Mouse (Mus musculus) cerebellum, adult 8-10 months (tissue): ENCODE results near the gene Nfe2l1.

Experiments used
- DNase-seq: peaks from one replicate; pipeline ENCODE4 v3.0.0; 2022

The Nfe2l1 gene

GRCm38 (mm10) chr11:96843627-96844026 lies 13.9 kb upstream of the Nfe2l1 start:
- no peak for DNase-seq

- DNase-seq, result no peak
Measured at GRCm38 (mm10) chr11:96840290-96840689, 10.5 kb upstream of the Nfe2l1 start.

DNA sequence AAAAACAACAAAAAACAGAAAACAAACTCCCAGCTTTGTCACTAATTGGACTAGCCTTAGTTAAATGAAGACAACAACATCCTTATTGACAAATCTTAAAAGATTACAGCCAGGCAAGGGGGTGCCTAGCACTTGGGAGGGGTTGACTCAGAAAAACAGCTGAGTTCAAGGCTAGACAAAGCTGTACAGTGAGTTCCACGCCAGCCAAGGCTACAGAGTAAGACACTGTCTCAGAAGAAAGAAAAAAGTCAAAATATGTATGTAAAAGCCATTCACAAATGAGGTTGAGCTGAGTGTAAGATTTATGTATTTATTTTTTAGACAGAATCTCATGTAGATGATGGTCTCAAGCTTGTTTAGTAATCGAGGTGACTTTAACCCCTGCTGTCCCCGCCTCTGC lies 10.1 kb upstream of the Nfe2l1 start:
- DNase-seq, result no peak

GRCm38 (mm10) chr11:96839428-96839827 lies 9.7 kb upstream of the Nfe2l1 start:
- DNase-seq, result no peak

- DNase-seq, result no peak
Measured at GRCm38 (mm10) chr11:96838341-96838740, 8.6 kb upstream of the Nfe2l1 start.

DNA sequence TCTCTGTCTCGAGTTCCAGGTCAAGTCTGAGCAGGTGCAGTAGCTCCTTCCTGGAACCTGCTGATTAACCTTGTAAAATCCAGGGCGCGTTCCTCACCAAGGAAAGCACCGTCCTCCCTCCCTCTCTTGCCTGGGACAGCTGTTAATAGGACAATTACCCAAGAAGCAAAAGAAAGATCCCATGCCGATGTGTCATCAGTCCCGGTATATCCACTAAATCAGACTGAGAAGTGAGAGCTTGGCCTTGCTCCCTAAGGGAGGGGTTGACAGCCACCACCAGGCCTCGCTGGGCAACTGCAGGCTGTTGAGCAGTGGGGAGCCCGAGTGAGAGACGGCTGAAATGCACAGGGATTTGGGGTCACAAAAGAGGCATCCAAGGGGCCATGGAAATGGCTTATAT lies 7.5 kb upstream of the Nfe2l1 start:
- no peak for DNase-seq

DNA sequence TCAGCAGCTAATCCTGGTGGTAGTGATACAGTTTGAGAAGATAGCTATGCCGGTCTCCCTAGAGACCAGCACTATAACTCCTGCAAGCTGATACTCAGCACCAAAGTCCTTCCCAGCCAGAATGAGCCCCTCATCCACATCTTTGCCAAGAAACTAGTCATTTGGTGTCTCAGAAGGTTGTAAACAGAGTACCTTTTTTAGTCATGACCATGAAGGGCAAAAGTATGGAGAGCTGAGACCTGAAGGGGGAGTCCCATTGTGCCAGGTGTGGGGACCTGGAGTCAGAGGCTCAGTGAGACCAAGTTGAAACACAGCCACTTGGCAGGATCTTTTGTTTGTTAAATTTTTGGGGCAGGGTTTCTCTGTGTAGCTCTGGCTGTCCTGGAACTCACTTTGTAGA lies 4.4 kb upstream of the Nfe2l1 start:
- DNase-seq, result no peak

GRCm38 (mm10) chr11:96832973-96833372 lies 3.2 kb upstream of the Nfe2l1 start:
- no peak for DNase-seq

GRCm38 (mm10) chr11:96832541-96832940 lies 2.8 kb upstream of the Nfe2l1 start:
- no peak for DNase-seq

GRCm38 (mm10) chr11:96831516-96831915 lies 1.7 kb upstream of the Nfe2l1 start:
- DNase-seq, result no peak

DNA sequence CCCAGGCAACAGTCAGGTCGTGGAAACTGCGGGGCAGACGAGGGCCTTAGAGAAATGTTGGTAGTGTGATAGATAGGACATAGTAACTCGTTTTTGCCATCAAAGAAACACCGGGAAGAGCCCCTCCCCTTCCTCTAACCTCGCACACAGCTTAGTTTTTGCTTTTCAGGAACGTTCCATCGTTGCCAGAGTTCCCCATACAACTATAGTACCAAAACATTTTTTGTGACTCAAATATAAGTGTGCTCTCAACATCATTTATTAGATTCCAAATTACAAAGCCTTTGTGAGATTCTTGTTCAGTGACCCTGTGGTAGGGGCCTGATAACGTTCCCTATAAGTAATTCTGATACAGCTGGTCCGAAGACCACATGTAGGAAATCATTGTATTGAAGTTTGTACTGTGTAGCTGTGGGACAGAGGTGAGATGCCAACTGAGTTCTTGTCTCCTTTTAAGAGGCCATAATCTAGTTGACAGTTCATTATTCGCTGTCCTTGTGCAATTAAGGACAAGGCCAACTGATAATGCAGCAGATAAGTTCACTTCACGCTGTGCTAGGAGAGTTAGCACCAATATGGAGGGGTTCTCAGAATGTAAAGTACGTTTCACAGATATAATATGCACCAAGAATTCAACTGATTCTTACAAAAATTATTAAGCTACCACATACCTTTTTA lies 910 bp upstream of the Nfe2l1 start:
- DNase-seq, result no peak

GRCm38 (mm10) chr11:96829403-96829812 lies 360 bp downstream of the Nfe2l1 start:
- no peak for DNase-seq

DNA sequence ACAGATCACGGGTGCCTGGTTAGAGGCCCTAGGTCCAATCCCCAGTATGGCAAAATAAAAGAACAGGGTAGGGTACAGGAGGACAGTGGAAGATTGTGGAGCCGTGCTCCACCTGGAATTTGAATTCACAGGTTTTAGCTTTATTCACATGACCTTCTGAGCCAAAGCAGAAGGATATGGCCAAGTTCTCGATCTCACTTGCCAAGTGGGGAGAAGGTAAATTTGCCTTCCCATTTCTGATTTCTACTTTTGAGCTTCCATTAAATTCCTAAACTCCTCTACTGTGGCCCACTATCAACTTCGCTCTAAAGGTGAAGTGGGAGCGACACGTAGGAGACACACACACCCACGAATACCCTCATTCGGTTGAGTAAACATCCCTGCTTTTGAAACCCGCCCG lies 887 bp downstream of the Nfe2l1 start:
- DNase-seq, result no peak

DNA sequence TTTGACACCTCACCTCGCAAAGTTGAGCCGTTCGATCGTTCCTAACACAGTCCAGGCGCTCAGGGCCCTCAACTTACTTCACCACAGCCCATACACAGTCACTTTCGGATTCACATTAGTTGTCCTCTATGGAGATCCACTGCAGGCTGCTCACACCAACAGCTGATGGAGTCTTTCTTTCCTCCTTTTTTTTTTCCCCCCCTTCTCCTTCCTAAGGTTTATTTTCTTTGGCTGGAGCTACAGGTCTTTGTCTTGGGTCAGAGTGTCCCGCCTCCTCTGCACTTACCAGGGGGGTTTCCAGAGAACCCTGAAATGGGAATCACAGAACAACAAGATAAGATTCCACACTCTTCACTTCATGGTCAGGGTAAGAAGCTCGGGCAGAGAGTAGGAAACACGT lies 1.9 kb downstream of the Nfe2l1 start:
- no peak for DNase-seq

DNA sequence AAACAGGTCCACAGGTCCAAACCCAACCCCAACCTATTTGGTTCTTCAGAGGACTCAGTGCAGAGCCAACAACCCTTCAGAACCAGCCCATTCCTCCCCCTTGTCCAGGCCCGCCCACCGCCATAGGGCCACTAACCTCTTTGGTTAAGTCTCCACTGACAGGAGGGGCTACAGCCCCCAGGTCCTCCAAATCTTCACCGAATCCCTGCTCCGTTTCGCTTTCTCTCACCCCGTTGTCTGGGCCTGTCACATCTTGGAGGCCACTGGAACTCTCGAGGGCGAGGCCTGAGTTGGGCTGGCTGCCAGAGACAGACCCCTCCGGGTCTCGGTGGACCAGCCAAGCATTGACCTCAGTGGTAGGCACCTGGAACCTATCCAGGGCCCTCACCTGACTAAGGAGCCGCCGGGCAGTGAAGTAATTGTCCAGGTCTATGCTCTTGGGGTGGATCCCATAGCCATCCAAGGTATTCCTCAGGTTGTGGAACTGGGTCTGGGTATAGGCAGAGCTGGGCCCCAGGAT lies 2.6 kb downstream of the Nfe2l1 start:
- no peak for DNase-seq

DNA sequence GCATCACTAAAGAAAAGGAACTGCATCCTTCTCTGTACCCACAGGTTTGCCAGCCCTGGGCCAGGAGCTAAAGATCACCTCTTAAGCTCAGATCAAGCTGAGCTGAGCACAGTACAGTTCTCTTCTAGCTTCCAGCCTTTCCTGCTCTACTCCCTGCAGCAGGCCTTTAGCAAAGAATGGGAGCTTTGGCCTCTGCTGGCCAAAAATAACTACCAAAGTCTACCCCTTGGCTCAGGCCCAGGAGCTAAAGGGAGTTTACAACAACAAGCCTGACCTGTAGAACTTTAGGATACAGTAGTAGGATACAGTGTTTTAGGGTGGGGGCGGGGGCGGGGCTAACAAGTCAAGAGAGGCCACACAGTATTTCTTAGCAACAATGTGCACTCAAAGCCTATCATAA lies 3.3 kb downstream of the Nfe2l1 start:
- no peak for DNase-seq

DNA sequence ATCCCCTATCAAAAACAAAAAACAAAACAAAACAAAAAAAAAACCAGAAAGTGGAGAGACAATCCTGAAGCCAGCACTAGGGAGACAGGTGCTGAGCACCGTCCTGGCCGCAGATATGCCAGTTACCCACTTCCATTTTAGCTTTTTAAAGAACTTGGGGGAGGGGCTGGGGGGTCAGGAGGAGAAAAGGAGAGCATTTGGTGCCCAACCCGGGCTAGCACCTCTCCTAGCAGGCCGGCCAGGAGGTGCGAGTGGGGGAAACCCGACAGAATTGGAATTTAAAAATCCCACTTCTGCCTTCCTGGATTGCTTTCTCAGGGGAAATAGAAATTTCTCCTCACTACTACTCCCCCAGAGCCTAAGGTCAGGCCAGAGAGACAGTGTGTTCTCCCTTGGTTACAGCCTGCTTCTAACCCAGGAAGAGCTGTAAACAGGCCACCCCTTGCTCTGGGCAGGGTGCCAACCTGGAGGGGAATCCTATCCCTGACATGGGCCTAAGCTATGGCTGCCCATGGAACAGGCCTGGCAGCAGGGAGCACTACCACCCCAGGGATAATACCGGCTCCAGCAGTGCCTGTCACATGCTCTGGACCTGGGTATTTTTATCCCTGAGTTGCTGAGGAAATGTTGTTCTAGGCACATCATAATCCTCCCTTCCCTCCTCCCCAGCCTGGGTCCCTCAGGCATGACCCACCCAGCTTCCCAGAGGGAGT lies 4.8 kb downstream of the Nfe2l1 start:
- DNase-seq, result peak; percentile 56

DNA sequence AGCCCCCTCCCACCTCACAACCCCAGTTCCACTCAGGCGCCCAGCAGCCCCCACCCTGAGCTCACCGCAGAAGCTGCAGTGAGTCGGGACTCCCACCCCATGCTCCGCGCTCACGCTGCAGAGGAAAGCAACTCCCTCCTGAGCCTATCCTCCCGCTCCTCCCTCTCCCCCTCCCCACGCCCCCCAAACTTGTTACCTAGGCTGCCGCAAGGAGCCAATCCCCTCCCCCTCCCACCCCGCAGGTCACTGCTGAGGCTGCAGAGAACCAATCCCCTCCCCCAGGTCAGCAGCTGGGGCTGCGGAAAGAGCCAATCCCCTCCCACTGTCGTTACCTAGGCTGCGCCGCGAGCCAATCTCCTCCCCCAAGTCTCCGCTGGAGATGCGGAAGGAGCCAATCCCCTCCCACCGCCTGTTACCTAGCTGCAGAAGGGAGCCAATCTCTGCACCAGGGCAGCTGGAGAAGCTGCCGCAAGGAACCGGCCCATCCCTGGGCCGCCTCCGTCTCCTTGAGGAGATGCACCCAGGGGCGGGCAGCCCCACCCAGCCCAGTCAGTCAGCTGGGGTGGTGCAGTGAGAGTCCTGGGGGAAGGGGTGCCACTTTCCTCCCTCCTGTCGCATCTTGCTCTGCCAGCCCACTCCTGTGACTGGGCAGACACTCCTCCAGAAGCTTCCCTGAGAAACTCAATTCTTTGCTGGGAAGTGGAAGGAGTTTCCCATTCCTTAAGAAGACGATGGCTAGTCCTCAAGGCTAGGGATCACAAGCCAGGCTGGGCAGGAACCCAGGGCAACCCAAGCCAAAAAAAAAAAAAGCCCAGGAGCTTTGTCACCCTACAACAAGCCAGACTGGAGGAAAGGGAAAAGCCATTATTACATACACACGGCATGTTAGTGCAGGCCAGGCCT lies 5.6 kb downstream of the Nfe2l1 start:
- DNase-seq, result peak; percentile 80

GRCm38 (mm10) chr11:96823471-96823837 lies 6.3 kb downstream of the Nfe2l1 start:
- DNase-seq, result peak; percentile 50

- no peak for DNase-seq
Measured at GRCm38 (mm10) chr11:96822675-96823470, 6.9 kb downstream of the Nfe2l1 start.

- DNase-seq, result no peak
Measured at GRCm38 (mm10) chr11:96821956-96822355, 7.8 kb downstream of the Nfe2l1 start.

- DNase-seq, result no peak
Measured at GRCm38 (mm10) chr11:96818128-96818710, 11.5 kb downstream of the Nfe2l1 start.
